Mouse (Mus musculus): ENCODE results near the gene Slc39a10.

Slc39a10 gene

GRCm38 (mm10) chr1:46892752-46893151 lies at the start of gene Slc39a10:
Slc39a10 (minus strand) TSS chr1:46892852.
- no peak for DNase-seq

GRCm38 (mm10) chr1:46939295-46939694 lies 46.6 kb upstream of the Slc39a10 start:
- DNase-seq = no peak

GRCm38 (mm10) chr1:46937641-46938040 lies 45.0 kb upstream of the Slc39a10 start:
- DNase-seq = no peak

- DNase-seq = no peak
Observed at GRCm38 (mm10) chr1:46927104-46927503, 34.5 kb upstream of the Slc39a10 start.

- no peak for DNase-seq
Observed at GRCm38 (mm10) chr1:46926239-46926638, 33.6 kb upstream of the Slc39a10 start.

- DNase-seq = no peak
Observed at GRCm38 (mm10) chr1:46924992-46925391, 32.3 kb upstream of the Slc39a10 start.

- DNase-seq = no peak
Observed at GRCm38 (mm10) chr1:46922904-46923303, 30.3 kb upstream of the Slc39a10 start.

GRCm38 (mm10) chr1:46921630-46922029 lies 29.0 kb upstream of the Slc39a10 start:
- no peak for DNase-seq

GRCm38 (mm10) chr1:46916237-46916636 lies 23.6 kb upstream of the Slc39a10 start:
- DNase-seq = no peak

- DNase-seq = no peak
Observed at GRCm38 (mm10) chr1:46914349-46914748, 21.7 kb upstream of the Slc39a10 start.

GRCm38 (mm10) chr1:46912506-46913156 lies 20.0 kb upstream of the Slc39a10 start:
- no peak for DNase-seq

- DNase-seq = no peak
Observed at GRCm38 (mm10) chr1:46910154-46910553, 17.5 kb upstream of the Slc39a10 start.

- no peak for DNase-seq
Observed at GRCm38 (mm10) chr1:46905706-46906105, 13.1 kb upstream of the Slc39a10 start.

GRCm38 (mm10) chr1:46902102-46902683 lies 9.5 kb upstream of the Slc39a10 start:
- no peak for DNase-seq

- peak in 1 of 2 experiments; percentile 48 for DNase-seq
Observed at GRCm38 (mm10) chr1:46894281-46894842, 1.7 kb upstream of the Slc39a10 start.

GRCm38 (mm10) chr1:46888726-46889125 lies 3.9 kb downstream of the Slc39a10 start:
- DNase-seq = no peak

GRCm38 (mm10) chr1:46888324-46888723 lies 4.3 kb downstream of the Slc39a10 start:
- no peak for DNase-seq

- no peak for DNase-seq
Observed at GRCm38 (mm10) chr1:46887908-46888307, 4.7 kb downstream of the Slc39a10 start.

- no peak for DNase-seq
Observed at GRCm38 (mm10) chr1:46886091-46886490, 6.6 kb downstream of the Slc39a10 start.

- DNase-seq = no peak
Observed at GRCm38 (mm10) chr1:46885231-46885630, 7.4 kb downstream of the Slc39a10 start.

- DNase-seq = no peak
Observed at GRCm38 (mm10) chr1:46879951-46880350, 12.7 kb downstream of the Slc39a10 start.

GRCm38 (mm10) chr1:46873770-46874169 lies 18.9 kb downstream of the Slc39a10 start:
- no peak for DNase-seq

- no peak for DNase-seq
Observed at GRCm38 (mm10) chr1:46869788-46870187, 22.9 kb downstream of the Slc39a10 start.

GRCm38 (mm10) chr1:46864175-46864885 lies 28.3 kb downstream of the Slc39a10 start:
- no peak for DNase-seq
